Mouse (Mus musculus) heart, postnatal 0 days (tissue): Measurements from ENCODE around the gene Mme. TPM values are rescaled to one million over a fixed set of nuclear protein-coding genes. Genes with fewer than 3 reads are reported as not detected.

Source experiments
- ATAC-seq: fragments of 200-750 bp; cut with Nextera tagmentation; 2 replicates; pipeline ENCODE4 v1.8.0; 2017; ENCODE audit warnings: low read depth, moderate number of reproducible peaks, moderate library complexity; ENCODE audit not compliant: insufficient read depth
- DNase-seq: peaks from one replicate; pipeline ENCODE4 v3.0.0-alpha.2; 2016; ENCODE audit warnings: low spot score
- H3K27ac ChIP-seq: fragments of 300-500 bp; sonication (generic); 2 replicates; pipeline ENCODE4 v1.5.1; 2014; ENCODE audit warnings: low read depth, mild to moderate bottlenecking
- H3K27me3 ChIP-seq: fragments of 300-500 bp; sonication (generic); 2 replicates; pipeline ENCODE4 v1.6.1; 2014; ENCODE audit warnings: low read length, mixed read lengths; ENCODE audit not compliant: control insufficient read depth, insufficient read depth
- H3K36me3 ChIP-seq: fragments of 300-500 bp; sonication (generic); replicated peaks from 2 replicates; pipeline ENCODE4 v1.6.1; 2014; ENCODE audit warnings: low read length, mixed read lengths; ENCODE audit not compliant: control insufficient read depth, insufficient read depth
- H3K4me1 ChIP-seq: fragments of 300-500 bp; sonication (generic); 2 replicates; pipeline ENCODE4 v1.6.1; 2014; ENCODE audit warnings: antibody characterized with exemption; ENCODE audit not compliant: control insufficient read depth, insufficient read depth
- H3K4me2 ChIP-seq: fragments of 300-500 bp; sonication (generic); 2 replicates; pipeline ENCODE4 v1.6.1; 2014; ENCODE audit warnings: low read depth, mild to moderate bottlenecking, low read length, moderate library complexity
- H3K4me3 ChIP-seq: fragments of 300-500 bp; sonication (generic); 2 replicates; pipeline ENCODE4 v1.5.1; 2014; ENCODE audit warnings: low read depth, low read length
- H3K9ac ChIP-seq: fragments of 300-500 bp; sonication (generic); replicated peaks from 2 replicates; pipeline ENCODE4 v1.6.1; 2014; ENCODE audit warnings: low read depth, low read length, mixed read lengths
- H3K9me3 ChIP-seq: fragments of 300-500 bp; sonication (generic); replicated peaks from 2 replicates; pipeline ENCODE4 v1.6.1; 2016; ENCODE audit warnings: low read length; ENCODE audit not compliant: control insufficient read depth
- CTCF ChIP-seq: IDR thresholded peaks from 2 replicates; pipeline ENCODE4 v1.5.1; 2016; ENCODE audit warnings: antibody characterized with exemption, control low read depth, low read depth
- EP300 ChIP-seq: IDR thresholded peaks from 2 replicates; pipeline ENCODE4 v1.6.1; 2016; ENCODE audit warnings: antibody characterized with exemption, low read depth
- WGBS: fragments of 180-500 bp; shearing (Covaris S2); extraction: QIAGEN DNeasy Blood & Tissue Kit; methylation state at CpG from one replicate; pipeline ENCODE4 v1.1.7; 2014; 5-methylcytosine and 5-hydroxymethylcytosine counted together
- polyA plus RNA-seq: library from polyadenylated mRNA; unstranded; fragments of >200 nt; fragmentation: Nextera tagmentation; extraction: Ambion mirVana; gene quantifications from 2 replicates; pipeline ENCODE4 v1.2.1, GENCODE M21; 2015
- total RNA-seq: library from RNA; depleted of rRNA; stranded (reverse); fragments of >200 nt; gene quantifications from 2 replicates; pipeline ENCODE4 v1.2.3, GENCODE M21; 2014; ENCODE audit warnings: low replicate concordance; rRNA removed

Mme gene
- total RNA-seq (1.2 and 4.5 TPM in 2 replicates), polyA plus RNA-seq (0.94 and 1.1 TPM in 2 replicates)

DNA sequence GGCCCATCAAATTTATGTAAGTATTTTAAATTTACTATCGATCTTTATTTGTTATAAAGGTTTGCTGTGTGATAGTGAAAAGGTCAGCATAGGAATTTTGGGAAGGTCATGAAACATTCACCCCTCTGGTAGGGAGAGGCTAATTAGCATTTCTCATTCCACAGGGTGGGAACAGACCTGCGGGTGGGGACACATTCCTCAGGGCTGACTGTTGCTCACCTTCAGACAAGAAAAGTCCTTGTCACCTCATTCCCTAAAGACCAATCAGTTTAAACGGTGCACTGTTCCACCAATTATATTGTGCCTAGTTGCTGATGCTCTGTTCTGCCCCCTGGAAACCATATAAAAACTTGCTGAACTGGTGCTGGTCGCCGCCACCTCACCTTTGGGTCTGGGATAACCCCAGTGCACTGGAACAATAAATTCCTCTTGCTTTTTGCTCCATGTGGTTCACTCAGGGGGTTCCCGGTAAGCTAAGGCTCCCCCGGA, at the start of gene Mme:
Gene Mme (plus strand): TSS at position 439 of the 489 bp plus-strand sequence.
- 75% methylated on average over 7 of the region's 7 CpGs for WGBS
- no peaks in the 10 kb centered on the region for H3K4me1 ChIP-seq
- H3K27ac ChIP-seq, result no peak within 1 kb of the TSS
- no peaks in the 10 kb centered on the region for H3K9me3 ChIP-seq
- no peak for DNase-seq
- no peaks in the 10 kb centered on the region for H3K27me3 ChIP-seq
- TF ChIP-seq EP300, result no peak
- no peak for TF ChIP-seq CTCF
- no peak within 1 kb of the TSS for H3K9ac ChIP-seq
- H3K4me3 ChIP-seq, result no peak within 1 kb of the TSS
- H3K4me2 ChIP-seq, result no peak within 1 kb of the TSS
- no peaks in the 10 kb centered on the region for H3K36me3 ChIP-seq
- ATAC-seq, result no peak

DNA sequence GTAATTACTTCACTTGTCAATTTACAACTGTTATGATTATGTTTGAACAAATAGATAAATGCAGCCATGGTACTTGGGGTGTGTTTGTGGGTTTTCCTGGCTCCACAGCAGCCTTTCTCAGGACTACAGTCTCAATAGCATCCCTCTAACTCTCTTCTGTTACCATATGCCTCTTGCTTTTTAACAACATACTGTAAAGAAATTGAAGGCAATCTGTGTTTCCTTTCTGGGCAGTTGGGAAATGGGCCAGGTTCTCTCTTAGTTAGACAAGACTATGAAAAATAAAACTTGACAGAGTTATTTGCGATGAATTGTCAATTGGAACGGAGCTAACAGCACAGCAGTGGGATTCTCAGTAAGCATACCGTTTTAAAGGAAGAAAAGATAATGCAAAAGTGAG, 44.8 kb upstream of the Mme start:
- Histone ChIP-seq H3K4me1 (no peaks in the 10 kb centered on the region), H3K9me3 (no peaks in the 10 kb centered on the region), H3K27me3 (no peaks in the 10 kb centered on the region), H3K4me3 (no peak overlapping the region), H3K27ac (no peak overlapping the region), H3K36me3 (no peaks in the 10 kb centered on the region), H3K9ac (no peak overlapping the region), H3K4me2 (no peak overlapping the region)
- ATAC-seq (no peak), DNase-seq (no peak)
- 61% methylated on average over 3 of the region's 3 CpGs for WGBS
- TF ChIP-seq CTCF, result no peak
- TF ChIP-seq EP300, result no peak

GRCm38 (mm10) chr3:63198026-63198425, 43.3 kb upstream of the Mme start:
- DNase-seq (no peak), ATAC-seq (no peak)
- H3K36me3 ChIP-seq, result no peaks in the 10 kb centered on the region
- H3K4me3 ChIP-seq, result no peak overlapping the region
- 81% methylated on average over 2 of the region's 2 CpGs for WGBS
- H3K9ac ChIP-seq, result no peak overlapping the region
- H3K9me3 ChIP-seq, result no peaks in the 10 kb centered on the region
- H3K27me3 ChIP-seq, result no peaks in the 10 kb centered on the region
- H3K4me2 ChIP-seq, result no peak overlapping the region
- H3K27ac ChIP-seq, result no peak overlapping the region
- TF ChIP-seq CTCF (no peak), EP300 (no peak)
- H3K4me1 ChIP-seq, result no peaks in the 10 kb centered on the region

DNA sequence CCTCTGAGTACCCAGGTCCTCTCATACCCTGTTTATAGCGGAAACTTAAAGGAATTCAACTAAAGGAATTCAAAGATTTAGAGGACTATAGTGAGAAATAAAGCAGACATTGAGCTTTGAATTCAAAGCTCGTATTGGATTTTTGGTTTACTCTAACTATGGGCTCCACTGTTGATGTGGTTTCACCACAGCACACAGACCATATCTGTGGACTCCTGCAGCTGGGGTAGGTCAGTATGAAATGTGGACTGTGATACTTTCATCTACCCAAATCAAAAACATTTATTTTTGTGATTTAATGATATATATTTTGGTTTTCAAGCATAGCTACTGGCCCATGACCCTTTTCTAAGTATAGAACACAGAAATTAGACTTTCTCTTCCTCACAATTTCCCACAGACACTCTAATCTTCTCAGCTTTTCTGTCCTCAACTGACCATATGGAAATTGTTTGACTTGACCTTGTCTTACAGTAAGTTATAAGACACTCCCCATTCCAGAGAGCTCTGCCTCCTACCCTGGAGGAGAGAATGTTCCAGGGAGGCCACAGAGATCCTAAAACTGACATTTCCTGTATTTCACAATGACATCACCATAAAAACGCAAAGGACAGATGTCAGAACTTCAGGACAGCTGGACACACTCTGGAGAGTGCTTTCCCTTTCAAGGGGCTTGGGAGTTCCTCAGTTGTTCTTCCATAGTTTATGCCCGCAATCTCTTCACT, 19.3 kb upstream of the Mme start:
- Histone ChIP-seq H3K27me3 (no peaks in the 10 kb centered on the region), H3K4me2 (no peak overlapping the region), H3K27ac (no peak overlapping the region), H3K9ac (no peak overlapping the region), H3K4me3 (no peak overlapping the region), H3K4me1 (no peaks in the 10 kb centered on the region), H3K36me3 (no peaks in the 10 kb centered on the region), H3K9me3 (no peaks in the 10 kb centered on the region)
- TF ChIP-seq CTCF (no peak), EP300 (no peak)
- no peak for DNase-seq
- 70% methylated on average over 4 of the region's 4 CpGs for WGBS
- no peak for ATAC-seq

DNA sequence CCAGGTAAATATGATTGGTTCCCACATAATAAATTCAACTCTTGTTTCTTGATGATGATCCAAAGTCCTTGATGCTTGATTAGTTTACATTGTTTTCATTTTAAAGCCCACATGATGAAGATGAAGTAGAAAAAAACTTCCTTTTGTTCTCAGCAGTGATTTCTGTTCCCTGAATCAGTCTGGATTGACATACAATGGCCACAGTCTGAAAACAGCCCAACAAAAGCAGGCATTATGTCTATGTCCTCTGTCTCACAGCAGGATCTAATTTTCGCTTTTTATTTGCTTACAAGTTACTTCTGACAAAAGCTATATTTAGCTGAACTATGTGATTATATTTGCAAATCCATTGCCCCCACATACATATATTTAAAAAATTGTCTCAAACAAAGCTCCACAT, 17.7 kb upstream of the Mme start:
- H3K4me2 ChIP-seq, result no peak overlapping the region
- TF ChIP-seq CTCF (no peak), EP300 (no peak)
- ATAC-seq (no peak), DNase-seq (no peak)
- no peak overlapping the region for H3K27ac ChIP-seq
- WGBS, result 78% methylated on average over 1 of the region's 1 CpGs
- H3K9ac ChIP-seq, result no peak overlapping the region
- no peaks in the 10 kb centered on the region for H3K9me3 ChIP-seq
- no peaks in the 10 kb centered on the region for H3K27me3 ChIP-seq
- H3K36me3 ChIP-seq, result no peaks in the 10 kb centered on the region
- no peaks in the 10 kb centered on the region for H3K4me1 ChIP-seq
- no peak overlapping the region for H3K4me3 ChIP-seq

GRCm38 (mm10) chr3:63235957-63236356, 5.4 kb upstream of the Mme start:
- H3K27me3 ChIP-seq, result no peaks in the 10 kb centered on the region
- 65% methylated on average over 2 of the region's 2 CpGs for WGBS
- H3K9me3 ChIP-seq, result no peaks in the 10 kb centered on the region
- no peaks in the 10 kb centered on the region for H3K4me1 ChIP-seq
- ATAC-seq, result no peak
- no peak overlapping the region for H3K4me3 ChIP-seq
- H3K36me3 ChIP-seq, result no peaks in the 10 kb centered on the region
- H3K9ac ChIP-seq, result no peak overlapping the region
- DNase-seq, result no peak
- H3K27ac ChIP-seq, result no peak overlapping the region
- TF ChIP-seq CTCF, result no peak
- no peak for TF ChIP-seq EP300
- H3K4me2 ChIP-seq, result no peak overlapping the region
